Comparison of ENCODE assay signal across 20 mouse cellular contexts in genomic region chr8:125930276-125931046, GRCm38 (mm10). TPM values are rescaled to one million over a fixed set of nuclear protein-coding genes. Genes with fewer than 3 reads are reported as not detected.
A peak's percentile ranks its signal among the peaks of the same experiment; 100 is the strongest.
DNase-seq lines count a peak whose midpoint lies in the region; ATAC-seq and TF ChIP-seq lines count a peak whose summit lies in the region.
"Had no signal": no experiment of that assay in that cellular context is flagged by ENCODE, and none has a peak within 500 bp of the region (broad histone marks: within the 10 kb centered on the region; RNA-seq: fewer than 3 reads in every experiment).

No protein-coding gene starts in this region.

- no peaks in the 10 kb centered on the region for H3K4me1 ChIP-seq in intestine, postnatal 0 days (replicated peaks; ENCODE audit: control insufficient read depth, insufficient read depth, low read length)
- no peaks in the 10 kb centered on the region; the same call in 1 of the 2 replicates for H3K4me1 ChIP-seq in small intestine, adult 2 months (ENCODE audit: control insufficient read depth, insufficient read depth, insufficient read length, low read length)
- no peaks in the 10 kb centered on the region for H3K4me1 ChIP-seq in hindbrain, postnatal 0 days (ENCODE audit: insufficient read depth, low read length)
- no peaks in the 10 kb centered on the region for H3K4me1 ChIP-seq in midbrain, embryonic 11.5 days (ENCODE audit: control insufficient read depth, insufficient read depth, low read length)
- H3K4me1 ChIP-seq: embryonic facial prominence, embryonic 10.5 days had no signal

- no peak overlapping the region for H3K4me2 ChIP-seq in intestine, postnatal 0 days (replicated peaks; ENCODE audit: low read depth)
- H3K4me2 ChIP-seq in hindbrain, postnatal 0 days (ENCODE audit: low read depth, low read length), result no peak overlapping the region
- no peak overlapping the region for H3K4me2 ChIP-seq in midbrain, embryonic 11.5 days

- peak overlapping the region; percentile 63 for H3K27ac ChIP-seq in intestine, postnatal 0 days (ENCODE audit: low read depth, low read length)
- H3K27ac ChIP-seq in small intestine, adult 2 months (ENCODE audit: insufficient read depth, low read depth, low read length), result peak overlapping the region; percentile 74
- no peak overlapping the region for H3K27ac ChIP-seq in hindbrain, postnatal 0 days
- H3K27ac ChIP-seq in midbrain, embryonic 11.5 days (ENCODE audit: low read depth, low read length), result no peak overlapping the region
- H3K27ac ChIP-seq: embryonic facial prominence, embryonic 10.5 days had no signal

- no peak for TF ChIP-seq POLR2A in small intestine, adult 2 months (IDR thresholded peaks at IDR 0.05; ENCODE audit: low read depth, low read length)

- H3K9ac ChIP-seq in intestine, postnatal 0 days (ENCODE audit: low read depth, low read length), result no peak overlapping the region
- H3K9ac ChIP-seq in hindbrain, postnatal 0 days (replicated peaks; ENCODE audit: low read length), result no peak overlapping the region
- no peak overlapping the region for H3K9ac ChIP-seq in midbrain, embryonic 11.5 days (ENCODE audit: low read length)

- peaks cover 32% of the 10 kb centered on the region for H3K36me3 ChIP-seq in intestine, postnatal 0 days (ENCODE audit: control insufficient read depth, insufficient read depth)
- peaks cover 48% of the 10 kb centered on the region for H3K36me3 ChIP-seq in small intestine, adult 2 months (ENCODE audit: control insufficient read depth, insufficient read depth, low read length)
- no peaks in the 10 kb centered on the region for H3K36me3 ChIP-seq in hindbrain, postnatal 0 days (ENCODE audit: insufficient read depth, low read length)
- H3K36me3 ChIP-seq in midbrain, embryonic 11.5 days (ENCODE audit: control insufficient read depth, insufficient read depth, low read length), result no peaks in the 10 kb centered on the region
- H3K36me3 ChIP-seq: embryonic facial prominence, embryonic 10.5 days had no signal

- no peak overlapping the region for H3K4me3 ChIP-seq in intestine, postnatal 0 days (ENCODE audit: low read depth, low read length)
- no peak overlapping the region for H3K4me3 ChIP-seq in small intestine, adult 2 months (ENCODE audit: low read depth, low read length)
- H3K4me3 ChIP-seq in hindbrain, postnatal 0 days (ENCODE audit: low read length), result no peak overlapping the region
- H3K4me3 ChIP-seq in midbrain, embryonic 11.5 days (ENCODE audit: low read depth, low read length), result no peak overlapping the region
- H3K4me3 ChIP-seq: embryonic facial prominence, embryonic 10.5 days; erythroblast, embryonic 14.5 days had no signal

- 43% methylated on average over 11 of the region's 11 CpGs for WGBS in intestine, postnatal 0 days
- WGBS in small intestine, adult 2 months, result 29% methylated on average over 11 of the region's 11 CpGs
- 84% methylated on average over 11 of the region's 11 CpGs for WGBS in hindbrain, postnatal 0 days
- WGBS in midbrain, embryonic 11.5 days, result 83% methylated on average over 11 of the region's 11 CpGs

- H3K9me3 ChIP-seq in intestine, postnatal 0 days (ENCODE audit: control insufficient read depth), result no peaks in the 10 kb centered on the region
- H3K9me3 ChIP-seq in hindbrain, postnatal 0 days (ENCODE audit: low read length), result no peaks in the 10 kb centered on the region
- H3K9me3 ChIP-seq in midbrain, embryonic 11.5 days (ENCODE audit: control insufficient read depth, low read length), result no peaks in the 10 kb centered on the region

- no peaks in the 10 kb centered on the region for H3K27me3 ChIP-seq in intestine, postnatal 0 days (replicated peaks; ENCODE audit: control insufficient read depth, insufficient read depth, low read length)
- H3K27me3 ChIP-seq in small intestine, adult 2 months (ENCODE audit: control insufficient read depth, insufficient read depth, low read length), result no peaks in the 10 kb centered on the region
- H3K27me3 ChIP-seq in hindbrain, postnatal 0 days (ENCODE audit: insufficient read depth, low read length), result no peaks in the 10 kb centered on the region
- H3K27me3 ChIP-seq in midbrain, embryonic 11.5 days (ENCODE audit: control insufficient read depth, insufficient read depth, low read length), result no peaks in the 10 kb centered on the region

- peak; percentile 85 for DNase-seq in kidney, adult 9 months
- DNase-seq in liver, result peak; percentile 12
- no peak for DNase-seq in heart, postnatal 4 days
- DNase-seq in layer of hippocampus, postnatal 36 days, result no peak
- DNase-seq in hindbrain, postnatal 0 days (ENCODE audit: low spot score), result no peak
- no peak for DNase-seq in midbrain, embryonic 11.5 days (ENCODE audit: low spot score, missing footprints)
- DNase-seq: cerebellum, postnatal 36 days; heart, postnatal 10 days; layer of hippocampus, adult 9-11 months; lung, adult 2 months; midbrain, embryonic 14.5 days; right cerebral cortex, postnatal 14 days; thymus, postnatal 25 days had no signal

- no peak for TF ChIP-seq CTCF in intestine, postnatal 0 days (IDR thresholded peaks at IDR 0.05; ENCODE audit: low read depth)
- TF ChIP-seq CTCF in small intestine, adult 2 months (IDR thresholded peaks at IDR 0.05; ENCODE audit: extremely low read depth, insufficient read length, insufficient replicate concordance, low read depth, low read length), result no peak
- no peak for TF ChIP-seq CTCF in hindbrain, postnatal 0 days (IDR thresholded peaks at IDR 0.05; ENCODE audit: low read depth)

- ATAC-seq in intestine, postnatal 0 days, result peak; percentile 79
- ATAC-seq in hindbrain, postnatal 0 days, result no peak
- no peak for ATAC-seq in midbrain, embryonic 11.5 days (ENCODE audit: low FRiP score)
- ATAC-seq: CD4-positive, CD25-positive, alpha-beta regulatory T cell, adult 4 months; forebrain, embryonic 16.5 days had no signal

RNA-seq across cellular contexts. Expression of gene Map3k21, which starts 20.2 kb away (rescaled TPM):
- 4.5 and 5.1 TPM in 2 replicates for polyA plus RNA-seq in intestine, postnatal 0 days (2015; fragmentation: Nextera tagmentation; extraction: Ambion mirVana)
- 8.2 and 14.5 TPM in 2 replicates for polyA plus RNA-seq in small intestine, adult 2 months (2012; rRNA removed)
- total RNA-seq in heart, postnatal 4 days (2021), result under 1 TPM; 0.36 TPM
- total RNA-seq in layer of hippocampus, postnatal 36 days (2021), result 1 to 10 TPM in 1 of 2 experiments, under 1 TPM in 1; 0.91 to 1.3 TPM
- total RNA-seq in hindbrain, postnatal 0 days (2014; rRNA removed), result 2.2 and 3.7 TPM in 2 replicates
- polyA plus RNA-seq in hindbrain, postnatal 0 days (2015; fragmentation: Nextera tagmentation; extraction: Ambion mirVana), result 0.87 and 0.89 TPM in 2 replicates
- 0.03 and 0.11 TPM in 2 replicates for polyA plus RNA-seq in midbrain, embryonic 11.5 days (2014; fragmentation: Nextera tagmentation; extraction: Ambion mirVana)
- total RNA-seq: MEL had no signal
- polyA plus RNA-seq: CD4-positive, CD25-positive, alpha-beta regulatory T cell, adult 4 months; erythroblast, embryonic 14.5 days had no signal

RNA-seq across cellular contexts. Expression of gene Pcnx2, which starts 32.3 kb away (rescaled TPM):
- 0.04 and 0.29 TPM in 2 replicates for polyA plus RNA-seq in intestine, postnatal 0 days (2015; fragmentation: Nextera tagmentation; extraction: Ambion mirVana)
- 0.08 and 0.39 TPM in 2 replicates for polyA plus RNA-seq in small intestine, adult 2 months (2012; rRNA removed)
- total RNA-seq in heart, postnatal 4 days (2021), result under 1 TPM; 0.38 to 0.41 TPM
- 10 to 100 TPM; 60.1 to 64.6 TPM for total RNA-seq in layer of hippocampus, postnatal 36 days (2021)
- total RNA-seq in hindbrain, postnatal 0 days (2014; rRNA removed), result 11.1 and 11.8 TPM in 2 replicates
- polyA plus RNA-seq in hindbrain, postnatal 0 days (2015; fragmentation: Nextera tagmentation; extraction: Ambion mirVana), result 3.0 and 3.5 TPM in 2 replicates
- polyA plus RNA-seq in midbrain, embryonic 11.5 days (2014; fragmentation: Nextera tagmentation; extraction: Ambion mirVana), result 0.40 and 0.74 TPM in 2 replicates
- total RNA-seq: MEL had no signal

Comparison
In these comparisons a context has a peak if more than half of its experiments do, and no peak if none do; other contexts are left out.
1. H3K27ac ChIP-seq: peak in intestine, postnatal 0 days (single experiment) and small intestine, adult 2 months (single experiment); none in hindbrain, postnatal 0 days (single experiment) and midbrain, embryonic 11.5 days (single experiment).
2. DNase-seq: peak in kidney, adult 9 months (single experiment) and liver (single experiment); none in heart, postnatal 4 days (single experiment), layer of hippocampus, postnatal 36 days (0 of 2), hindbrain, postnatal 0 days (single experiment) and midbrain, embryonic 11.5 days (single experiment).